ENCODE assay signal across 13 mouse cellular contexts in genomic region chr4:57228601-57229520, GRCm38 (mm10).
DNase-seq lines count a peak whose midpoint lies in the region; ATAC-seq and TF ChIP-seq lines count a peak whose summit lies in the region.
"Had no signal": no experiment of that assay in that cellular context is flagged by ENCODE, and none has a peak within 500 bp of the region (broad histone marks: within the 10 kb centered on the region; RNA-seq: fewer than 3 reads in every experiment).

No protein-coding gene starts in this region.

- no peak for ATAC-seq in midbrain, embryonic 15.5 days (replicated peaks)
- no peak for ATAC-seq in midbrain, embryonic 13.5 days
- ATAC-seq in embryonic facial prominence, embryonic 15.5 days (ENCODE audit: insufficient number of reproducible peaks, low FRiP score, low TSS enrichment, low read depth) = no peak
- ATAC-seq: forebrain, embryonic 14.5 days; intestine, embryonic 15.5 days had no signal

- WGBS in midbrain, embryonic 15.5 days = 66% methylated on average over 18 of the region's 18 CpGs
- 70% methylated on average over 18 of the region's 18 CpGs for WGBS in midbrain, embryonic 13.5 days
- 57% methylated on average over 18 of the region's 18 CpGs for WGBS in embryonic facial prominence, embryonic 15.5 days

- H3K9me3 ChIP-seq in midbrain, embryonic 15.5 days = no peaks in the 10 kb centered on the region
- no peaks in the 10 kb centered on the region for H3K9me3 ChIP-seq in midbrain, embryonic 13.5 days
- H3K9me3 ChIP-seq in embryonic facial prominence, embryonic 15.5 days (replicated peaks) = no peaks in the 10 kb centered on the region
- H3K9me3 ChIP-seq: intestine, embryonic 15.5 days had no signal

- H3K4me2 ChIP-seq in midbrain, embryonic 15.5 days = no peak overlapping the region; the same call in 1 of the 2 replicates
- H3K4me2 ChIP-seq in midbrain, embryonic 13.5 days (replicated peaks) = no peak overlapping the region
- peak overlapping the region; percentile 26; the same call in 1 of the 2 replicates for H3K4me2 ChIP-seq in embryonic facial prominence, embryonic 15.5 days (replicated peaks)
- H3K4me2 ChIP-seq: intestine, embryonic 15.5 days; midbrain, embryonic 11.5 days had no signal

- H3K27me3 ChIP-seq in midbrain, embryonic 15.5 days (replicated peaks) = no peaks in the 10 kb centered on the region
- no peaks in the 10 kb centered on the region for H3K27me3 ChIP-seq in midbrain, embryonic 13.5 days
- H3K27me3 ChIP-seq in embryonic facial prominence, embryonic 15.5 days = no peaks in the 10 kb centered on the region
- H3K27me3 ChIP-seq: intestine, embryonic 15.5 days had no signal

- intact Hi-C loops in gastrocnemius, adult 2 months (cut with DNase I) = no loop called here

- peaks cover 12% of the 10 kb centered on the region; the same call in 1 of the 2 replicates for H3K4me1 ChIP-seq in midbrain, embryonic 15.5 days
- H3K4me1 ChIP-seq in midbrain, embryonic 13.5 days (replicated peaks) = 0 out of 2 replicates have a peak, but pooled peaks cover 9% of the 10 kb centered on the region
- peaks cover 35% of the 10 kb centered on the region for H3K4me1 ChIP-seq in embryonic facial prominence, embryonic 15.5 days
- H3K4me1 ChIP-seq: intestine, embryonic 15.5 days had no signal

- DNase-seq in gastrocnemius, adult 2 months = no peak
- DNase-seq in gastrocnemius, postnatal 4 days (ENCODE audit: low spot score in 2 of 2) = no peak
- DNase-seq in right cerebral cortex, postnatal 25 days = peak; percentile 40
- no peak for DNase-seq in liver
- no peak for DNase-seq in kidney, postnatal 36 days
- DNase-seq: embryo, embryonic 11 days; lung, adult 18-20 months had no signal

- TF ChIP-seq CTCF in gastrocnemius, adult 2 months (IDR thresholded peaks at IDR 0.05) = no peak

- no peaks in the 10 kb centered on the region for H3K36me3 ChIP-seq in midbrain, embryonic 15.5 days (replicated peaks)
- no peaks in the 10 kb centered on the region for H3K36me3 ChIP-seq in midbrain, embryonic 13.5 days
- H3K36me3 ChIP-seq in embryonic facial prominence, embryonic 15.5 days = no peaks in the 10 kb centered on the region

- H3K9ac ChIP-seq in midbrain, embryonic 15.5 days = no peak overlapping the region
- H3K9ac ChIP-seq in midbrain, embryonic 13.5 days (replicated peaks) = no peak overlapping the region
- no peak overlapping the region for H3K9ac ChIP-seq in embryonic facial prominence, embryonic 15.5 days
- H3K9ac ChIP-seq: intestine, embryonic 15.5 days had no signal

- peak overlapping the region; percentile 13; the same call in 1 of the 2 replicates for H3K4me3 ChIP-seq in gastrocnemius, adult 2 months
- no peak overlapping the region for H3K4me3 ChIP-seq in midbrain, embryonic 15.5 days
- H3K4me3 ChIP-seq in midbrain, embryonic 13.5 days (replicated peaks) = no peak overlapping the region
- no peak overlapping the region for H3K4me3 ChIP-seq in embryonic facial prominence, embryonic 15.5 days (replicated peaks)
- H3K4me3 ChIP-seq: intestine, embryonic 15.5 days had no signal

- peak overlapping the region; percentile 48 for H3K27ac ChIP-seq in gastrocnemius, adult 2 months
- H3K27ac ChIP-seq in midbrain, embryonic 15.5 days = 0 out of 2 replicates have a peak overlapping the region, but pooled peaks have one; percentile 1
- H3K27ac ChIP-seq in midbrain, embryonic 13.5 days = no peak overlapping the region
- peak overlapping the region; percentile 48 for H3K27ac ChIP-seq in embryonic facial prominence, embryonic 15.5 days (replicated peaks)
